Mouse (Mus musculus) gastrocnemius, postnatal 10 days (tissue): Measurements from ENCODE around the gene Arhgef25. TPM values are rescaled to one million over a fixed set of nuclear protein-coding genes. Genes with fewer than 3 reads are reported as not detected.
"Not testable (repeated sequence)": the region's sequence is repeated elsewhere in the genome, so short reads cannot be mapped to it uniquely, and the experiment has no call there.

Experiments
- DNase-seq: peaks from one replicate; pipeline ENCODE4 v3.0.0; 2021; ENCODE audit warnings: mixed read lengths
- total RNA-seq, 2 experiments: library from RNA; stranded (reverse); gene quantifications; 2 replicates each; pipeline ENCODE4 v1.2.3; 2021

Gene Arhgef25
- total RNA-seq, 2 experiments from 2014 or later = 16.2 to 26.2 TPM

- DNase-seq = no peak
Observed at GRCm38 (mm10) chr10:127165654-127166403, 24.1 kb downstream of the Arhgef25 start.

- DNase-seq = no peak
Observed at GRCm38 (mm10) chr10:127165354-127165653, 24.6 kb downstream of the Arhgef25 start.

GRCm38 (mm10) chr10:127164631-127165353 lies 25.1 kb downstream of the Arhgef25 start, which contains the start of gene B4galnt1:
B4galnt1 (plus strand) TSS chr10:127165225.
- peak; percentile 73 for DNase-seq

GRCm38 (mm10) chr10:127164190-127164589 lies 25.7 kb downstream of the Arhgef25 start:
- DNase-seq = no peak

- not testable (repeated sequence) for DNase-seq
Observed at GRCm38 (mm10) chr10:127162771-127163261, 27.1 kb downstream of the Arhgef25 start.

- DNase-seq = no peak
Observed at GRCm38 (mm10) chr10:127160728-127161127, 29.2 kb downstream of the Arhgef25 start.

- DNase-seq = no peak
Observed at GRCm38 (mm10) chr10:127160081-127160480, 29.8 kb downstream of the Arhgef25 start.

- no peak for DNase-seq
Observed at GRCm38 (mm10) chr10:127158471-127158870, 31.4 kb downstream of the Arhgef25 start.

- DNase-seq = no peak
Observed at GRCm38 (mm10) chr10:127156511-127156910, 33.4 kb downstream of the Arhgef25 start.

GRCm38 (mm10) chr10:127156089-127156488 lies 33.8 kb downstream of the Arhgef25 start:
- DNase-seq = no peak

GRCm38 (mm10) chr10:127154652-127155051 lies 35.2 kb downstream of the Arhgef25 start:
- DNase-seq = no peak

- DNase-seq = no peak
Observed at GRCm38 (mm10) chr10:127154241-127154640, 35.6 kb downstream of the Arhgef25 start.

- DNase-seq = no peak
Observed at GRCm38 (mm10) chr10:127153323-127153722, 36.6 kb downstream of the Arhgef25 start.

- not testable (repeated sequence) for DNase-seq
Observed at GRCm38 (mm10) chr10:127152556-127152955, 37.3 kb downstream of the Arhgef25 start.

- DNase-seq = not testable (repeated sequence)
Observed at GRCm38 (mm10) chr10:127151233-127151632, 38.6 kb downstream of the Arhgef25 start.

- no peak for DNase-seq
Observed at GRCm38 (mm10) chr10:127150471-127150872, 39.4 kb downstream of the Arhgef25 start.

GRCm38 (mm10) chr10:127147135-127147534 lies 42.7 kb downstream of the Arhgef25 start:
- DNase-seq = no peak

- DNase-seq = no peak
Observed at GRCm38 (mm10) chr10:127145303-127145702, 44.6 kb downstream of the Arhgef25 start.

- no peak for DNase-seq
Observed at GRCm38 (mm10) chr10:127144536-127144935, 45.3 kb downstream of the Arhgef25 start.

- no peak for DNase-seq
Observed at GRCm38 (mm10) chr10:127143228-127143627, 46.7 kb downstream of the Arhgef25 start.

- DNase-seq = no peak
Observed at GRCm38 (mm10) chr10:127141500-127141899, 48.4 kb downstream of the Arhgef25 start.

- DNase-seq = no peak
Observed at GRCm38 (mm10) chr10:127140971-127141370, 48.9 kb downstream of the Arhgef25 start.
